24 mouse cellular contexts compared by ENCODE assay signal in the genomic region with DNA sequence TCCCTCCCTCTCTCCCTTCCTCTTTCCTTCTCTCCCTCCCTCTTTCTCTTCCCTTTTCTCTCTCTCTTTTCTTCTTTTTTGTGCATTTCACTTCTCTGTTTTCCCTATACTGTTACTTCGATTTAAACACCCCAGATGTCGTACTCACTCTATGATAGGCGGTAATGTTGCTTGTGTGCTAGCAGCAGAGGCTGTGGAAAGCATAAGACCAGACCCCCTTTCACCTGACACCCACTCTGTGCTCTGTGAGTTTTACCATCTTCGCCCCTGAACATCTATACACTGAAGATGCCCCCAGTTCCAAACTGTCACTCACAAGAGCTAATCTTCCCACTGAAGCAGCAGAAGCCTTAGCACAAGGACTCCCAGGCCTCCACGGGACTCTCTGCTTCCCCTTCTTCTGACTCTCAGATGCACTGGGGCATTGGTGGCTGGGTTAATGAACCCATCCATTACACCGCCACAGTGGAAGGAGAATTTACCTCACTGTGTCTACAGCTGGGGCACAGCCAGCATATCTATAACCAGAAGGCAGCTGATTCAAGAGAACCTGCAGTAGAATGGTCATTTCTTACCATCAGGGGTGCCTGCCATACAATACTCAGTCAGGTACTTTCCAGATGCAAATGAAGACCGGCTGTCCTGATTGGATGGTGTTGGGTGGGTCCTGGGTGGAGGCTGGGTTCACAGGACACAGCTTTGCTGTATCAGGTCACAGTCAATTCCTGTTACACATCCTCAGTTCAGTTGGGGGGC.
A peak's percentile ranks its signal among the peaks of the same experiment; 100 is the strongest.
DNase-seq lines count a peak whose midpoint lies in the region; ATAC-seq and TF ChIP-seq lines count a peak whose summit lies in the region.
"Had no signal": no experiment of that assay in that cellular context is flagged by ENCODE, and none has a peak within 500 bp of the region (broad histone marks: within the 10 kb centered on the region; RNA-seq: fewer than 3 reads in every experiment).

No protein-coding gene starts in this region.

- no peak for TF ChIP-seq POLR2A in spleen, adult 2 months (IDR thresholded peaks at IDR 0.05; ENCODE audit: low read depth, low read length)

- peaks cover 10% of the 10 kb centered on the region; the same call in 1 of the 2 replicates for H3K4me1 ChIP-seq in spleen, adult 2 months (ENCODE audit: control insufficient read depth, insufficient read depth, insufficient read length)
- H3K4me1 ChIP-seq in E14TG2a.4 (replicated peaks; ENCODE audit: low read depth, low read length): peaks cover 25% of the 10 kb centered on the region
- no peaks in the 10 kb centered on the region for H3K4me1 ChIP-seq in forebrain, embryonic 11.5 days (replicated peaks; ENCODE audit: control insufficient read depth, insufficient read depth, low read length)
- no peaks in the 10 kb centered on the region for H3K4me1 ChIP-seq in kidney, embryonic 14.5 days (ENCODE audit: control insufficient read depth, insufficient read depth, low read length)
- H3K4me1 ChIP-seq: forebrain, embryonic 15.5 days; heart, embryonic 15.5 days; intestine, embryonic 15.5 days had no signal

- no peak overlapping the region for H3K9ac ChIP-seq in forebrain, embryonic 11.5 days (ENCODE audit: low read length)
- H3K9ac ChIP-seq in kidney, embryonic 14.5 days (ENCODE audit: low read depth, low read length): no peak overlapping the region
- H3K9ac ChIP-seq: embryonic facial prominence, embryonic 15.5 days; forebrain, embryonic 15.5 days; heart, embryonic 15.5 days; hindbrain, embryonic 13.5 days; intestine, embryonic 15.5 days had no signal

- no peaks in the 10 kb centered on the region for H3K9me3 ChIP-seq in E14TG2a.4 (ENCODE audit: low read length)
- H3K9me3 ChIP-seq in forebrain, embryonic 11.5 days (ENCODE audit: control insufficient read depth, low read length): no peaks in the 10 kb centered on the region
- H3K9me3 ChIP-seq in kidney, embryonic 14.5 days (ENCODE audit: control insufficient read depth, low read length): no peaks in the 10 kb centered on the region
- H3K9me3 ChIP-seq: embryonic facial prominence, embryonic 15.5 days; forebrain, embryonic 10.5 days; forebrain, embryonic 15.5 days; heart, embryonic 15.5 days; hindbrain, embryonic 13.5 days; intestine, embryonic 15.5 days had no signal

- peak overlapping the region; percentile 8; the same call in 1 of the 2 replicates for H3K27ac ChIP-seq in spleen, adult 2 months (ENCODE audit: insufficient read depth, low read length)
- no peak overlapping the region for H3K27ac ChIP-seq in forebrain, embryonic 11.5 days (ENCODE audit: low read depth, low read length)
- H3K27ac ChIP-seq in kidney, embryonic 14.5 days (ENCODE audit: low read depth, low read length): no peak overlapping the region
- H3K27ac ChIP-seq: embryonic facial prominence, embryonic 15.5 days; forebrain, embryonic 10.5 days; forebrain, embryonic 15.5 days; heart, embryonic 15.5 days; hindbrain, embryonic 13.5 days; intestine, embryonic 15.5 days had no signal

- ATAC-seq in common myeloid progenitor, adult 5-6 weeks (replicated peaks; ENCODE audit: low read depth, poor library complexity, severe bottlenecking): peak; percentile 22; the same call in 1 of the 2 replicates
- ATAC-seq in neutrophil, adult 5-6 weeks (ENCODE audit: extremely low read depth, insufficient number of reproducible peaks, low FRiP score, poor library complexity, severe bottlenecking): peak; percentile 56; the same call in 1 of the 2 replicates
- no peak for ATAC-seq in forebrain, embryonic 11.5 days (replicated peaks; ENCODE audit: low FRiP score)
- ATAC-seq in kidney, embryonic 14.5 days (ENCODE audit: low FRiP score, low TSS enrichment): no peak
- ATAC-seq: forebrain, embryonic 15.5 days; intestine, embryonic 15.5 days had no signal

- 56% methylated on average over 7 of the region's 7 CpGs for WGBS in spleen, adult 2 months
- 74% methylated on average over 7 of the region's 7 CpGs for WGBS in forebrain, embryonic 11.5 days
- WGBS in kidney, embryonic 14.5 days: 66% methylated on average over 7 of the region's 7 CpGs

- no peak overlapping the region for H3K4me3 ChIP-seq in spleen, adult 2 months (ENCODE audit: extremely low read depth, insufficient read depth, insufficient read length)
- H3K4me3 ChIP-seq in E14TG2a.4 (replicated peaks; ENCODE audit: low read length): 0 out of 2 replicates have a peak overlapping the region, but pooled peaks have one; percentile 32
- no peak overlapping the region for H3K4me3 ChIP-seq in forebrain, embryonic 11.5 days (ENCODE audit: low read depth, low read length)
- no peak overlapping the region for H3K4me3 ChIP-seq in kidney, embryonic 14.5 days (ENCODE audit: low read length)
- H3K4me3 ChIP-seq: embryonic facial prominence, embryonic 15.5 days; erythroblast, embryonic 14.5 days; forebrain, embryonic 10.5 days; forebrain, embryonic 15.5 days; heart, embryonic 15.5 days; hindbrain, embryonic 13.5 days; intestine, embryonic 15.5 days had no signal

- no peaks in the 10 kb centered on the region for H3K36me3 ChIP-seq in spleen, adult 2 months (ENCODE audit: control insufficient read depth, insufficient read depth, low read length)
- H3K36me3 ChIP-seq in E14TG2a.4 (ENCODE audit: insufficient read depth, low read length): no peaks in the 10 kb centered on the region
- no peaks in the 10 kb centered on the region for H3K36me3 ChIP-seq in forebrain, embryonic 11.5 days (ENCODE audit: control insufficient read depth, insufficient read depth, low read length)
- no peaks in the 10 kb centered on the region for H3K36me3 ChIP-seq in kidney, embryonic 14.5 days (ENCODE audit: control insufficient read depth, insufficient read depth, low read length)
- H3K36me3 ChIP-seq: embryonic facial prominence, embryonic 15.5 days; forebrain, embryonic 10.5 days; forebrain, embryonic 15.5 days; heart, embryonic 15.5 days; hindbrain, embryonic 13.5 days; intestine, embryonic 15.5 days had no signal

- no peak for DNase-seq in spleen, adult 2 months (ENCODE audit: low read depth in 1 of 2, low spot score in 2 of 2)
- no peak for DNase-seq in spleen, postnatal 10 days (ENCODE audit: low spot score in 2 of 2)
- DNase-seq in forebrain, embryonic 11.5 days (ENCODE audit: low spot score): no peak
- no peak for DNase-seq in right cerebral cortex, postnatal 4 days
- DNase-seq: adrenal gland, adult 8-10 months; adrenal gland, postnatal 36 days; cerebellum, adult 2 months; cerebellum, postnatal 10 days; embryo, embryonic 11 days; gastrocnemius, postnatal 14 days; heart, adult 18-20 months; heart, postnatal 14 days had no signal

- no peaks in the 10 kb centered on the region for H3K27me3 ChIP-seq in spleen, adult 2 months (ENCODE audit: control insufficient read depth, insufficient read depth, low read length)
- peaks cover 38% of the 10 kb centered on the region for H3K27me3 ChIP-seq in E14TG2a.4 (ENCODE audit: insufficient read depth, low read length)
- H3K27me3 ChIP-seq in forebrain, embryonic 11.5 days (ENCODE audit: control insufficient read depth, insufficient read depth, low read length): no peaks in the 10 kb centered on the region
- H3K27me3 ChIP-seq in kidney, embryonic 14.5 days (ENCODE audit: control insufficient read depth, insufficient read depth, low read length): no peaks in the 10 kb centered on the region
- H3K27me3 ChIP-seq: embryonic facial prominence, embryonic 15.5 days; forebrain, embryonic 15.5 days; intestine, embryonic 15.5 days had no signal

- no peak for TF ChIP-seq CTCF in spleen, adult 2 months (IDR thresholded peaks at IDR 0.05; ENCODE audit: extremely low read depth, insufficient read depth, insufficient read length, insufficient replicate concordance)
- TF ChIP-seq CTCF in E14TG2a.4 (conservative IDR thresholded peaks at IDR 0.05; ENCODE audit: low read length): no peak

- H3K4me2 ChIP-seq in forebrain, embryonic 11.5 days (ENCODE audit: low read depth, low read length, severe bottlenecking): no peak overlapping the region
- no peak overlapping the region for H3K4me2 ChIP-seq in kidney, embryonic 14.5 days (replicated peaks; ENCODE audit: low read depth, low read length)
- H3K4me2 ChIP-seq: embryonic facial prominence, embryonic 15.5 days; forebrain, embryonic 15.5 days; heart, embryonic 11.5 days; heart, embryonic 15.5 days; hindbrain, embryonic 13.5 days; intestine, embryonic 15.5 days had no signal

Comparison
In these comparisons a context has a peak if more than half of its experiments do, and no peak if none do; other contexts are left out.
1. ATAC-seq: peak in common myeloid progenitor, adult 5-6 weeks (single experiment) and neutrophil, adult 5-6 weeks (single experiment); none in forebrain, embryonic 11.5 days (single experiment) and kidney, embryonic 14.5 days (single experiment).